Mouse (Mus musculus): Measurements from ENCODE around the gene Gpr84.

The Gpr84 gene

GRCm38 (mm10) chr15:103307125-103307524 lies 3.3 kb downstream of the Gpr84 start:
- in situ Hi-C loops (cut with MboI, MseI): loop anchor here (25.0 kb wide), 1 partner anchor 570 kb away; no protein-coding TSS in a partner anchor

GRCm38 (mm10) chr15:103305792-103306645 lies 4.4 kb downstream of the Gpr84 start:
- in situ Hi-C loops (cut with MboI, MseI): loop anchor here (25.0 kb wide), 1 partner anchor 569 kb away; no protein-coding TSS in a partner anchor

- in situ Hi-C loops (cut with MboI, MseI): loop anchor here (25.0 kb wide), 1 partner anchor 568 kb away; no protein-coding TSS in a partner anchor
Observed at GRCm38 (mm10) chr15:103305070-103305678, 5.2 kb downstream of the Gpr84 start.

GRCm38 (mm10) chr15:103304616-103304969 lies 5.8 kb downstream of the Gpr84 start:
- in situ Hi-C loops (cut with MboI, MseI): loop anchor here (25.0 kb wide), 1 partner anchor 567 kb away; no protein-coding TSS in a partner anchor

- in situ Hi-C loops (cut with MboI, MseI): loop anchor here (25.0 kb wide), 1 partner anchor 567 kb away; no protein-coding TSS in a partner anchor
Observed at GRCm38 (mm10) chr15:103303916-103304615, 6.3 kb downstream of the Gpr84 start.

GRCm38 (mm10) chr15:103302341-103303021 lies 7.9 kb downstream of the Gpr84 start:
- in situ Hi-C loops (cut with MboI, MseI): loop anchor here (25.0 kb wide), 1 partner anchor 565 kb away; no protein-coding TSS in a partner anchor

- in situ Hi-C loops (cut with MboI, MseI): loop anchor here (25.0 kb wide), 1 partner anchor 564 kb away; no protein-coding TSS in a partner anchor
Observed at GRCm38 (mm10) chr15:103301547-103302340, 8.7 kb downstream of the Gpr84 start.

- in situ Hi-C loops (cut with MboI, MseI): loop anchor here (25.0 kb wide), 1 partner anchor 564 kb away; no protein-coding TSS in a partner anchor
Observed at GRCm38 (mm10) chr15:103301046-103301445, 9.4 kb downstream of the Gpr84 start.

- in situ Hi-C loops (cut with MboI, MseI): loop anchor here (25.0 kb wide), 1 partner anchor 563 kb away; no protein-coding TSS in a partner anchor
Observed at GRCm38 (mm10) chr15:103300560-103300959, 9.9 kb downstream of the Gpr84 start.

- in situ Hi-C loops (cut with MboI, MseI): loop anchor here (25.0 kb wide), 1 partner anchor 563 kb away; no protein-coding TSS in a partner anchor
Observed at GRCm38 (mm10) chr15:103300067-103300471, 10.3 kb downstream of the Gpr84 start.

- in situ Hi-C loops (cut with MboI, MseI): loop anchor here (5.0 to 25.0 kb wide), 2 partner anchors 112 to 562 kb away; no protein-coding TSS in a partner anchor
Observed at GRCm38 (mm10) chr15:103299644-103300043, 10.8 kb downstream of the Gpr84 start.

GRCm38 (mm10) chr15:103298861-103299616 lies 11.4 kb downstream of the Gpr84 start:
- in situ Hi-C loops (cut with MboI, MseI): loop anchor here (5.0 kb wide), 1 partner anchor 112 kb away; no protein-coding TSS in a partner anchor

- in situ Hi-C loops (cut with MboI, MseI): loop anchor here (5.0 kb wide), 1 partner anchor 111 kb away; no protein-coding TSS in a partner anchor
Observed at GRCm38 (mm10) chr15:103298026-103298425, 12.4 kb downstream of the Gpr84 start.

- in situ Hi-C loops (cut with MboI, MseI): loop anchor here (5.0 kb wide), 1 partner anchor 110 kb away; no protein-coding TSS in a partner anchor
Observed at GRCm38 (mm10) chr15:103297313-103297712, 13.1 kb downstream of the Gpr84 start.

- in situ Hi-C loops (cut with MboI, MseI): loop anchor here (5.0 kb wide), 1 partner anchor 109 kb away; no protein-coding TSS in a partner anchor
Observed at GRCm38 (mm10) chr15:103295851-103296250, 14.6 kb downstream of the Gpr84 start.

- in situ Hi-C loops (cut with MboI, MseI): loop anchor here (5.0 kb wide), 1 partner anchor 107 kb away; no protein-coding TSS in a partner anchor
Observed at GRCm38 (mm10) chr15:103294649-103295048, 15.8 kb downstream of the Gpr84 start.

GRCm38 (mm10) chr15:103293375-103293774 lies 17.0 kb downstream of the Gpr84 start:
- in situ Hi-C loops (cut with MboI, MseI): no loop called here

- in situ Hi-C loops (cut with MboI, MseI): no loop called here
Observed at GRCm38 (mm10) chr15:103292673-103293345, 17.6 kb downstream of the Gpr84 start.
